Mouse (Mus musculus) splenic B cell, adult 2 months (primary cell): ENCODE measurements around the gene Hebp2.

Experiments
- DNase-seq: peaks from one replicate; pipeline ENCODE4 v3.0.0-alpha.2; 2011; ENCODE audit warnings: low read depth, low spot score
- H3K27me3 ChIP-seq: 2 replicates; pipeline ENCODE4 v1.6.1; 2012; ENCODE audit warnings: mild to moderate bottlenecking, low read length, moderate library complexity, mixed read lengths; ENCODE audit not compliant: control insufficient read depth, poor library complexity, insufficient read depth, severe bottlenecking
- H3K36me3 ChIP-seq: 2 replicates; pipeline ENCODE4 v1.6.1; 2012; ENCODE audit warnings: mild to moderate bottlenecking, low read length, moderate library complexity, mixed read lengths; ENCODE audit not compliant: control insufficient read depth, poor library complexity, insufficient read depth, severe bottlenecking

The Hebp2 gene

DNA sequence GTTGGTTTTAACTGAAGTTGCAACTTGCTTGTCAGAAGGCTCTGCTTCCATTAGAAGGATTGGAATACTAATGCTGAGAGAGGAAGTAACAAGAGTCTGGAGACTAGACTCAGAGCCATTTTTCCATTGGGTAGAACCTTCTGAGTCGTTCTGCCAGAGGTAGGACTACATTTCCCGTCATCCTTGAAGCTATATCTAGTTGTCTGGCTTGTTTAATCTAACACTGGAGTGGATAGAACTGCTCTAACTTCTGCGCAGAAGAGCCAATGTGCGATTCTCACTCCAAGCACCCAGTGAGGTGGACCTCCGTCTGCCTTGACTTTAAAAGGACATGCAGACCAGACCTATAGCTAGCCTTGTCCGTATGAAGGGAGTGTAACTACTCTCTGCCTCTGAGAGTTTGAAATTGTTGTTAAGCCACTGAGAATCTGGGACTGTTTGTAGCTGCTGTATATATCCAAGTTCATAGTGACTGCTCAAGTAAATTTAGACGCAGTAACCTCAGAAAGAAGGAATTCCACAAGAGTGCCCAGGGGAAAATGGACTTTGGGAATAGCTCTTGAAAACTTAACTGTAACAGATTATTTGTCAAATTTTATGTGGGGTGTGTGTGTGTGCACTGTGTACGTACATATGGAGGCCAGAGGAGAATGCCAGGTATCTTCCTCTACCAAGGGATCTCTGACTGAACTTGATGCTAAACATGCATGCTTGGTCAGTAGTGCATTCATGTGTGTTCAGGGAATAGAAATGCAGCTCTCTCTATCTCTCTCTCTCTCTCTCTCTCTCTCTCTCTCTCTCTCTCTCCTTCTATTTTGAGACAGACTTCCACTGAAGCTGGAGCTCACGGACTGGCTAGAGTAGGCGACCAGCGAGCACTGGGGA, 52.6 kb downstream of the Hebp2 start:
- no peak for DNase-seq
- Histone ChIP-seq H3K27me3 (no peaks in the 10 kb centered on the region), H3K36me3 (no peaks in the 10 kb centered on the region)

DNA sequence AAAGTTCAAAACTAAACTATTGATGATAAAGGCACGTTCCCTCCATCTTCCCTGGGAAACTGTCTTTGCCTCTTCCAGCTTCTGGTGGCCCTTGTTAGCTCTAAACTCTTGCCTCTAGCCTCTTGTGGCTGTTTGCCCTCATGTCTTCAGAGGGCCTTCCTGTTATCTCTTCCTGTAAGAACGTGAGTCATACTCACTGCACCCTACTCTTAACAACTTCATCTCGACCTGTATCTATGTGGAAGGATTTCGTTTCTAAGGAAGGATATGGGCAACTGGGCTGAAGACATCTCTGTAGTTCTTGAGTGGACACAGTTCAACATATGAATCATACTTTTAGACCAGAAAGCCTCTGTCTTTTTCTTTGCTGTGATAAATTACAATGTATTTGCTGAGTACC, 53.9 kb downstream of the Hebp2 start:
- Histone ChIP-seq H3K36me3 (no peaks in the 10 kb centered on the region), H3K27me3 (no peaks in the 10 kb centered on the region)
- DNase-seq, result no peak

DNA sequence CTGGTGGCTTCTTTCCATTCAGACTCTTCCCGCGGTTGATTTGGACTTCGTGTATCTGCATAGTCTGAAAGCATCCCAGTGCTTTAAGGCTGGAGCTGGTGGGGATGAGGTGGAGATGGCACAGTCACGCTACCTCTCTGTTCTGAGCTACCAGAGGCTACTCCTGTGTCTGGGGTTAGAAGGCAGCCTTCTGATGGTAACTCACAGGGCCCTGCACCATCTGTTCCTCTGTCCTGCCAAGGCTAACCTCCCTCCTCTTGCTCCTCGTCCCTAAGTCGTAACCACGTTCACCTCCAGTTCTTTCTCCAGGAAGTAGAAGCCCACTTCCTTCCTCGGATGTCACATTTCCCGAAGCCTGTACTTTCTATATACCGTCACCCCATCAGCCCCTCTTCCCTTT, 55.9 kb downstream of the Hebp2 start:
- Histone ChIP-seq H3K27me3 (no peaks in the 10 kb centered on the region), H3K36me3 (no peaks in the 10 kb centered on the region)
- DNase-seq, result no peak
